Mouse (Mus musculus): ENCODE measurements around the gene Tle4. TPM values are rescaled to one million over a fixed set of nuclear protein-coding genes. Genes with fewer than 3 reads are reported as not detected.

Gene Tle4
- polyA plus RNA-seq, 1 experiment: 45.5 TPM

GRCm38 (mm10) chr19:14532861-14533260, 65.0 kb downstream of the Tle4 start:
- peaks cover 5% of the 10 kb centered on the region; the same call in 1 of the 2 replicates for H3K36me3 ChIP-seq (ENCODE audit: control insufficient read depth, insufficient read depth, low read length, poor library complexity, severe bottlenecking)
- no peaks in the 10 kb centered on the region for H3K9me3 ChIP-seq (replicated peaks; ENCODE audit: control insufficient read depth, insufficient read depth, low read length, poor library complexity, severe bottlenecking)
- no peak overlapping the region for H3K9ac ChIP-seq (ENCODE audit: low read depth, poor library complexity, severe bottlenecking)
- no peaks in the 10 kb centered on the region for H3K27me3 ChIP-seq (ENCODE audit: control insufficient read depth, insufficient read depth, low read length, poor library complexity, severe bottlenecking)
- no peak for TF ChIP-seq CTCF (IDR thresholded peaks at IDR 0.05; ENCODE audit: low read depth, low read length)
- H3K4me3 ChIP-seq (ENCODE audit: low read depth, low read length): no peak overlapping the region
- peaks cover 2% of the 10 kb centered on the region for H3K4me1 ChIP-seq (ENCODE audit: control insufficient read depth, insufficient read depth, low read length)
- 0 out of 2 replicates have a peak overlapping the region, but pooled peaks have one; percentile 13 for H3K27ac ChIP-seq (ENCODE audit: insufficient read depth, low read length)

DNA sequence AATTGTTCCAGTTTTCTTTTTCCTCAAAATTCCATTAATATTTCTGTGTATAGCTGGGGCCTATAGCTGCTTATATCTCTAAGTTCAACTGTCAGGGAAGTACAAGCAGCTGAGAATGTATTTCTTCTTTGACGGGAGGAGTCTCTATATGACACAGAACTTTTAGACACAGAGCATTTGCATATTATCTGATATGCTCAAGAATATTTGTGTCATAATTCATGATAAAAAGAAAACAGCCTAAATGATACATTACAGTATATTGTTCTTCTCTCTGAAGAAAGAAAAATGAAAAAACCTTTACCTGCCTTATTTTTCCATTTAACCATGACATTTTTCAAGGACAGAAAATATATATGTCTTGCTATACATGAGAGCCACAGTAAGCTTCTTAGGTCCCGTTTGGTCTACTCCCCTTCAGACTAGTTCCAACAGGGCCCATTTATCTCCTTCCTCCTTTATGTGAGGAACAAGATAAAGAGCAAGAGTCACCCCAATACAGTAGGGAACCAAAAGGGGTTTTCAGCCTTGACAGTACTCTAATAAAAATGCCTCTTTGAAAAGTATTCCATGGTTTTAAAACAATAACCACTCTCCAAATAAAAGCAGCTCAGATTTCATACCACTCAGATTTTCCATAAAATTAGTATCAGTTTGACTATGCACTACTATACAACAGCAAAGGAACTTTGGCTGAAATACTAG, 77.6 kb downstream of the Tle4 start:
- peaks cover 11% of the 10 kb centered on the region for H3K36me3 ChIP-seq (ENCODE audit: control insufficient read depth, insufficient read depth, low read length, poor library complexity, severe bottlenecking)
- no peaks in the 10 kb centered on the region for H3K4me1 ChIP-seq (ENCODE audit: control insufficient read depth, insufficient read depth, low read length)
- H3K9ac ChIP-seq (ENCODE audit: low read depth, poor library complexity, severe bottlenecking): no peak overlapping the region
- TF ChIP-seq EP300 (IDR thresholded peaks at IDR 0.05; ENCODE audit: insufficient read depth, low read depth, low read length) (no peak), POLR2A (IDR thresholded peaks at IDR 0.05; ENCODE audit: insufficient read depth, low read length) (no peak), CTCF (IDR thresholded peaks at IDR 0.05; ENCODE audit: low read depth, low read length) (no peak)
- no peaks in the 10 kb centered on the region for H3K27me3 ChIP-seq (ENCODE audit: control insufficient read depth, insufficient read depth, low read length, poor library complexity, severe bottlenecking)
- no peak overlapping the region for H3K27ac ChIP-seq (ENCODE audit: insufficient read depth, low read length)
- no peaks in the 10 kb centered on the region for H3K9me3 ChIP-seq (replicated peaks; ENCODE audit: control insufficient read depth, insufficient read depth, low read length, poor library complexity, severe bottlenecking)
- H3K4me3 ChIP-seq (ENCODE audit: low read depth, low read length): no peak overlapping the region

DNA sequence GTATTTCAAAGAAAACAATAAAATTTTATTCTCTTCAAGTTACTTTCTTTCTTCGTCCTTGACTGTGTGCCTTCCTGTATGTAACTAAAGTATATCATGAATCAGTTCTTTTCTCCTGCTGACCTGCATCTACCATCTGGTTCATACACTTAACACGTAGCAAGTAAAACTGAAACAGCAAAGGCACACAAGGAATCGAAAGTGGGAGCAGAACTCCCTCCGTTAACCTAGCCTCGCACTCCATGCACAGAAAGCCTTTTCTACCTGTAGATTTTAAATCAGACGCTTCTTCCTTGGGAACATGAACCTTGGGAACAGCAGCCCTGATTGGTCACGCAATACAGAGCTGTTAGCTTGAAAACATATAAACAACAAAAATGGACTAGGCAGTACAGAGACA, 78.7 kb downstream of the Tle4 start:
- H3K4me1 ChIP-seq (ENCODE audit: control insufficient read depth, insufficient read depth, low read length): no peaks in the 10 kb centered on the region
- H3K27me3 ChIP-seq (ENCODE audit: control insufficient read depth, insufficient read depth, low read length, poor library complexity, severe bottlenecking): no peaks in the 10 kb centered on the region
- peaks cover 13% of the 10 kb centered on the region for H3K36me3 ChIP-seq (ENCODE audit: control insufficient read depth, insufficient read depth, low read length, poor library complexity, severe bottlenecking)
- TF ChIP-seq CTCF (IDR thresholded peaks at IDR 0.05; ENCODE audit: low read depth, low read length) (no peak), POLR2A (IDR thresholded peaks at IDR 0.05; ENCODE audit: insufficient read depth, low read length) (no peak), EP300 (IDR thresholded peaks at IDR 0.05; ENCODE audit: insufficient read depth, low read depth, low read length) (no peak)
- H3K27ac ChIP-seq (ENCODE audit: insufficient read depth, low read length): no peak overlapping the region
- H3K9me3 ChIP-seq (replicated peaks; ENCODE audit: control insufficient read depth, insufficient read depth, low read length, poor library complexity, severe bottlenecking): no peaks in the 10 kb centered on the region
- H3K9ac ChIP-seq (ENCODE audit: low read depth, poor library complexity, severe bottlenecking): no peak overlapping the region
- H3K4me3 ChIP-seq (ENCODE audit: low read depth, low read length): no peak overlapping the region

GRCm38 (mm10) chr19:14518438-14519044, 79.3 kb downstream of the Tle4 start:
- Histone ChIP-seq H3K4me1 (ENCODE audit: control insufficient read depth, insufficient read depth, low read length) (no peaks in the 10 kb centered on the region), H3K36me3 (ENCODE audit: control insufficient read depth, insufficient read depth, low read length, poor library complexity, severe bottlenecking) (peaks cover 13% of the 10 kb centered on the region), H3K27ac (ENCODE audit: insufficient read depth, low read length) (no peak overlapping the region), H3K9ac (ENCODE audit: low read depth, poor library complexity, severe bottlenecking) (no peak overlapping the region), H3K4me3 (ENCODE audit: low read depth, low read length) (no peak overlapping the region), H3K27me3 (ENCODE audit: control insufficient read depth, insufficient read depth, low read length, poor library complexity, severe bottlenecking) (no peaks in the 10 kb centered on the region), H3K9me3 (replicated peaks; ENCODE audit: control insufficient read depth, insufficient read depth, low read length, poor library complexity, severe bottlenecking) (no peaks in the 10 kb centered on the region)
- TF ChIP-seq CTCF (IDR thresholded peaks at IDR 0.05; ENCODE audit: low read depth, low read length): no peak
- TF ChIP-seq POLR2A (IDR thresholded peaks at IDR 0.05; ENCODE audit: insufficient read depth, low read length): no peak
- no peak for TF ChIP-seq EP300 (IDR thresholded peaks at IDR 0.05; ENCODE audit: insufficient read depth, low read depth, low read length)

DNA sequence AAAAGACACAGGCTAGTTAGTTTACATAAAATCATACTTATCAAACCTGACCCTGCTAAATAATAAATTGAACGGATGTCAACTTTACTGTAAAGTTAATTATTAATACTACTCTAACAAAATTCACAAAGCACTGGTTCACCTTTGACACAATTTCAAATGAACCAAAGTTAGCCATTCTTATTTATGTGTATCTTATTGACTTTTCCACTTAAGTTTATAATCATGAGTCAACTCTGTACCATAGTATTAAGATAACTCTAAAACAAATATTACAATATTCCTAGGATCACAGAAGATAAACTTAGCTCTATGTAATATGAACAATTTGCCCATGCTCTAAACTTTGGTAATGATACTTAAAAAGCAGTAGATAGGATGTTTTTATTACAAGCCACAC, 81.4 kb downstream of the Tle4 start:
- H3K36me3 ChIP-seq (ENCODE audit: control insufficient read depth, insufficient read depth, low read length, poor library complexity, severe bottlenecking): peaks cover 16% of the 10 kb centered on the region
- no peak overlapping the region for H3K27ac ChIP-seq (ENCODE audit: insufficient read depth, low read length)
- TF ChIP-seq CTCF (IDR thresholded peaks at IDR 0.05; ENCODE audit: low read depth, low read length) (no peak), POLR2A (IDR thresholded peaks at IDR 0.05; ENCODE audit: insufficient read depth, low read length) (no peak), EP300 (IDR thresholded peaks at IDR 0.05; ENCODE audit: insufficient read depth, low read depth, low read length) (no peak)
- no peaks in the 10 kb centered on the region for H3K4me1 ChIP-seq (ENCODE audit: control insufficient read depth, insufficient read depth, low read length)
- H3K4me3 ChIP-seq (ENCODE audit: low read depth, low read length): no peak overlapping the region
- no peak overlapping the region for H3K9ac ChIP-seq (ENCODE audit: low read depth, poor library complexity, severe bottlenecking)
- no peaks in the 10 kb centered on the region for H3K9me3 ChIP-seq (replicated peaks; ENCODE audit: control insufficient read depth, insufficient read depth, low read length, poor library complexity, severe bottlenecking)
- no peaks in the 10 kb centered on the region for H3K27me3 ChIP-seq (ENCODE audit: control insufficient read depth, insufficient read depth, low read length, poor library complexity, severe bottlenecking)

DNA sequence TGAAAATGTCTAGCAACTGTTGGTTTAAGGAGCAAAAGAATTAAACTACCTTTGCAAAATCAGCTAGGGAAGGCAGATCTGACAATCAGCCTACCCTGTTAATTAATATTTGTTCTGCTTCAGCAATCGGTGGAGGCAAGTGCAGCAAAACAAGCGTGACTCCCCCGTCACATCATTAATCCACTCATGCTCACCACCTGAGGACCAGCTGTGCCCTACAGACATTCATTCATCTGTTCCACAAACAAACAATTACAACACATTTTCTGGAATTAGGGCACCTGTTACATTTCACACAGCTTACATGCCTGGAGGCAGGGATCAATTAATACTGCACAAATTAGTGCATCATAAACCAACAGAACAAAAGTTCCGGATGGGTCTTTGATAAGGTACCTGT, 89.0 kb downstream of the Tle4 start:
- H3K4me3 ChIP-seq (ENCODE audit: low read depth, low read length): no peak overlapping the region
- no peaks in the 10 kb centered on the region for H3K27me3 ChIP-seq (ENCODE audit: control insufficient read depth, insufficient read depth, low read length, poor library complexity, severe bottlenecking)
- H3K36me3 ChIP-seq (ENCODE audit: control insufficient read depth, insufficient read depth, low read length, poor library complexity, severe bottlenecking): peaks cover 9% of the 10 kb centered on the region
- H3K9ac ChIP-seq (ENCODE audit: low read depth, poor library complexity, severe bottlenecking): no peak overlapping the region
- peaks cover 8% of the 10 kb centered on the region for H3K4me1 ChIP-seq (ENCODE audit: control insufficient read depth, insufficient read depth, low read length)
- no peaks in the 10 kb centered on the region for H3K9me3 ChIP-seq (replicated peaks; ENCODE audit: control insufficient read depth, insufficient read depth, low read length, poor library complexity, severe bottlenecking)
- no peak overlapping the region for H3K27ac ChIP-seq (ENCODE audit: insufficient read depth, low read length)
- TF ChIP-seq POLR2A (IDR thresholded peaks at IDR 0.05; ENCODE audit: insufficient read depth, low read length) (no peak), CTCF (IDR thresholded peaks at IDR 0.05; ENCODE audit: low read depth, low read length) (no peak), EP300 (IDR thresholded peaks at IDR 0.05; ENCODE audit: insufficient read depth, low read depth, low read length) (no peak)

Data from ES-Bruce4 (cell line).